Mouse (Mus musculus): ENCODE measurements at regions not wholly inside any gene's neighbourhood (a gene's known extent, or its start where the extent isn't known, plus 50 kb on each side); places are given as distances from the start of the nearest gene placed in this dataset.
"Not testable (repeated sequence)": the region's sequence is repeated elsewhere in the genome, so short reads cannot be mapped to it uniquely, and the experiment has no call there.

GRCm38 (mm10) chr3:96374343-96374624, 77.8 kb downstream of the BC107364 start:
- in situ Hi-C loops (cut with MboI; ENCODE audit: low pct_unique_long_range_greater_than_20kb in 1 of 2, low sequenced_read_pairs in 2 of 2, unreplicated experiment in 1 of 2): not testable (repeated sequence)

GRCm38 (mm10) chr3:96373600-96374342, 78.3 kb downstream of the BC107364 start:
- in situ Hi-C loops (cut with MboI; ENCODE audit: low pct_unique_long_range_greater_than_20kb in 1 of 2, low sequenced_read_pairs in 2 of 2, unreplicated experiment in 1 of 2): not testable (repeated sequence)

GRCm38 (mm10) chr3:96362581-96362980, 68.8 kb upstream of the Fcgr1 start:
- in situ Hi-C loops (cut with MboI; ENCODE audit: low pct_unique_long_range_greater_than_20kb in 1 of 2, low sequenced_read_pairs in 2 of 2, unreplicated experiment in 1 of 2): not testable (repeated sequence)

GRCm38 (mm10) chr3:96360816-96361215, 67.0 kb upstream of the Fcgr1 start:
- in situ Hi-C loops (cut with MboI; ENCODE audit: low pct_unique_long_range_greater_than_20kb in 1 of 2, low sequenced_read_pairs in 2 of 2, unreplicated experiment in 1 of 2): no loop called here

GRCm38 (mm10) chr3:96360214-96360536, 66.4 kb upstream of the Fcgr1 start:
- in situ Hi-C loops (cut with MboI; ENCODE audit: low pct_unique_long_range_greater_than_20kb in 1 of 2, low sequenced_read_pairs in 2 of 2, unreplicated experiment in 1 of 2): not testable (repeated sequence)

- in situ Hi-C loops (cut with MboI; ENCODE audit: low pct_unique_long_range_greater_than_20kb in 1 of 2, low sequenced_read_pairs in 2 of 2, unreplicated experiment in 1 of 2): not testable (repeated sequence)
Observed at GRCm38 (mm10) chr3:96359507-96360213, 65.9 kb upstream of the Fcgr1 start.

GRCm38 (mm10) chr3:96351623-96352022, 57.9 kb upstream of the Fcgr1 start:
- in situ Hi-C loops (cut with MboI; ENCODE audit: low pct_unique_long_range_greater_than_20kb in 1 of 2, low sequenced_read_pairs in 2 of 2, unreplicated experiment in 1 of 2): not testable (repeated sequence)

- in situ Hi-C loops (cut with MboI; ENCODE audit: low pct_unique_long_range_greater_than_20kb in 1 of 2, low sequenced_read_pairs in 2 of 2, unreplicated experiment in 1 of 2): not testable (repeated sequence)
Observed at GRCm38 (mm10) chr3:96350985-96351384, 57.2 kb upstream of the Fcgr1 start.

- in situ Hi-C loops (cut with MboI; ENCODE audit: low pct_unique_long_range_greater_than_20kb in 1 of 2, low sequenced_read_pairs in 2 of 2, unreplicated experiment in 1 of 2): loop anchor here in 1 of 2 experiments (25.0 kb wide), 1 partner anchor 91 kb away; no protein-coding TSS in a partner anchor
Observed at GRCm38 (mm10) chr3:96346543-96346942, 52.8 kb upstream of the Fcgr1 start.

GRCm38 (mm10) chr3:96343471-96344120, 49.8 kb upstream of the Fcgr1 start:
- in situ Hi-C loops (cut with MboI; ENCODE audit: low pct_unique_long_range_greater_than_20kb in 1 of 2, low sequenced_read_pairs in 2 of 2, unreplicated experiment in 1 of 2): loop anchor here in 1 of 2 experiments (25.0 kb wide), 1 partner anchor 94 kb away; no protein-coding TSS in a partner anchor
